Mouse (Mus musculus): ENCODE results near the gene Zbtb38. TPM values are rescaled to one million over a fixed set of nuclear protein-coding genes. Genes with fewer than 3 reads are reported as not detected.

The Zbtb38 gene
- polyA plus RNA-seq, 1 experiment from 2014 or later, result 8.1 TPM

DNA sequence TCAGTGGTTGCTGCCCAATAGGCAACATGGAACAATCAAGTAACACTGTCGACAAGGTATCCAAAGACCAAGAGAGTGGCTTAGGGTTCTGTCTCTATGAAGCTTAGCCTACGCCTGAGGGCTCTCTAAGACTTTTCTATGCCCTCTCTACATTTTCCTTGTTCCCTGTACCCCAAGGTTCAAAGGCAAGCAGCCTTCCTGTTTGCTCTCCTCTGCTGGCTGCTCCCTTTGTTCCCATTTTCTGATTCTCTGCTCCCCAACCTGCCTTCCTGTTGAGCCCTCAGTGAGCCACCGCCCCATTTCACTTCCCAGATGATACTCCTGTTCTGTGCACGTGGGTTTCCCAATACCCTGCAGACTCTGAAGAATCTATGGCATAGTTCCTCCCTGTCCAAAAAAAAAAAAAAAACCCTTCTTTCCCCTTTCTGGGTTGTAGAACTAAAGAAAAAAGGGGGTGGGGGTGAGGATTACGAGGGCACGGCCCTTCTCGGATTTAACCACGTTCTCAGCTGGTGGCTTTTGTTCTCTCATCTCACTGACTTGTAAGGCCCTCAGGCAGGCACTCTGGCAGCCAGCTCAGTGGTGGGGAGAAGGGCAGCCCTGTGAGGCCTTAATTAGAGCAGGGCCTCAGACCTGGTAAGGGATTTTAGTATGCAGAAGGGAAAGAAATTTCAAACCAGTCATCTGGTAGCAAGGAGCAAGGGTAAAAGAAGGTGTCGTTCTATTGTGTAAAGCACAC, 26.9 kb downstream of the Zbtb38 start:
- H3K4me3 ChIP-seq, result 0 out of 2 replicates have a peak overlapping the region, but pooled peaks have one; percentile 11
- H3K27ac ChIP-seq (replicated peaks), result peak overlapping the region; percentile 73
- H3K36me3 ChIP-seq, result no peaks in the 10 kb centered on the region
- WGBS, result 8% methylated on average over 9 of the region's 9 CpGs
- peaks cover 81% of the 10 kb centered on the region for H3K27me3 ChIP-seq (ENCODE audit: low read depth, poor library complexity, severe bottlenecking)
- peaks cover 43% of the 10 kb centered on the region for H3K4me1 ChIP-seq
- DNase-seq (ENCODE audit: low spot score), result peak; percentile 72
- no peaks in the 10 kb centered on the region for H3K9me3 ChIP-seq (replicated peaks)

DNA sequence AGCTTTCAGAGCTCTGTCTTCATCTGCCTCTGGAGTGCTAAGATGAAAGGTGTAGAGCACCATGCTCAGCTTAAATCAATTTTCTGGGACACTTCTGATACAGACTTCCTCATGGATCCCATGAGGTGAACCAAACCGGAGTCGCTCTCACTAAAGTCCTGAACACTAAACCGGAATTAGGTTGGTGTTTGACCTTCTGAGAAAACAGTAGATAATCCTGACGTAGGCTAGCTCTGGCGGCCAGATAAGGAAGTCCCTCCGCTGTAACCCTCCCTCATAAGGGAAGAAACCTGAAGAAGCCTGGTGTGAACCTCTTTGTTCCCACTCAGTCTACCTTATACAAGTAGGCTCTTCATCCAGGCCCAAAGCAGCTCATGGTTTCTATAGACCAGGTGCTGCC, 29.0 kb downstream of the Zbtb38 start:
- 90% methylated on average over 6 of the region's 6 CpGs for WGBS
- no peak overlapping the region for H3K27ac ChIP-seq (replicated peaks)
- H3K4me3 ChIP-seq, result no peak overlapping the region
- H3K9me3 ChIP-seq (replicated peaks), result no peaks in the 10 kb centered on the region
- H3K27me3 ChIP-seq (ENCODE audit: low read depth, poor library complexity, severe bottlenecking), result peaks cover 66% of the 10 kb centered on the region
- peaks cover 58% of the 10 kb centered on the region for H3K4me1 ChIP-seq
- H3K36me3 ChIP-seq, result no peaks in the 10 kb centered on the region
- DNase-seq (ENCODE audit: low spot score), result no peak

DNA sequence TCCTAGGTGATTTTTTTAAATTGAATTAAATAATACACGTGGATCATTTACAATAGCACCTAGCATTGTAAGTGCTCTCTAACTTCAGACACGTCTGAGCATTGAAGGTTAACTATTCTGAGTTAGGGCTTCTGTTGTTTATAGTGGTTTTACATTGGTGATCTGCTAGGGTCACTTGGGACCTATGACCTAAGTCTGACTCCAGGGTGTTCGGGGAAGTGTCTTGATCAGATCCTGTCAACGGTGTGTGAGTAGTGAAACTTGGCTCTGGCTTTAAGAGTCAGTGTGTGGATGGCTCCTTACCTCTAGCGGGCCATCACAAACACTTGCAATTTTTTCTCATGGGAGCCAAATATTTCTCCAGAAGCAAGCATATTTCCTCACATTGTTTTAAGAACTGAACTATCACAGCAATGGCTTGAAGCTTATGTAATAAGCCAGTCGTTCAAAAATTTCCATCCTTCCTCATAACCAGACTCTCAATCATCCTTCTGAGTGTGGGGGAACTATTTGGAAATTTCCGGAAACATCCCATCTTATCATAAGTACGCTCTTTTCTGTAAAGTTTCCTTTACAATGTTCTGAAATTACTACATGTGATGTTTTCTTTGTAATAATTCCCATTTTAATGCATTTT, 31.4 kb downstream of the Zbtb38 start:
- H3K36me3 ChIP-seq, result no peaks in the 10 kb centered on the region
- H3K4me1 ChIP-seq, result peaks cover 42% of the 10 kb centered on the region
- H3K27me3 ChIP-seq (ENCODE audit: low read depth, poor library complexity, severe bottlenecking), result peaks cover 43% of the 10 kb centered on the region
- no peak overlapping the region for H3K27ac ChIP-seq (replicated peaks)
- no peaks in the 10 kb centered on the region for H3K9me3 ChIP-seq (replicated peaks)
- 91% methylated on average over 8 of the region's 8 CpGs for WGBS
- H3K4me3 ChIP-seq, result no peak overlapping the region
- no peak for DNase-seq (ENCODE audit: low spot score)

DNA sequence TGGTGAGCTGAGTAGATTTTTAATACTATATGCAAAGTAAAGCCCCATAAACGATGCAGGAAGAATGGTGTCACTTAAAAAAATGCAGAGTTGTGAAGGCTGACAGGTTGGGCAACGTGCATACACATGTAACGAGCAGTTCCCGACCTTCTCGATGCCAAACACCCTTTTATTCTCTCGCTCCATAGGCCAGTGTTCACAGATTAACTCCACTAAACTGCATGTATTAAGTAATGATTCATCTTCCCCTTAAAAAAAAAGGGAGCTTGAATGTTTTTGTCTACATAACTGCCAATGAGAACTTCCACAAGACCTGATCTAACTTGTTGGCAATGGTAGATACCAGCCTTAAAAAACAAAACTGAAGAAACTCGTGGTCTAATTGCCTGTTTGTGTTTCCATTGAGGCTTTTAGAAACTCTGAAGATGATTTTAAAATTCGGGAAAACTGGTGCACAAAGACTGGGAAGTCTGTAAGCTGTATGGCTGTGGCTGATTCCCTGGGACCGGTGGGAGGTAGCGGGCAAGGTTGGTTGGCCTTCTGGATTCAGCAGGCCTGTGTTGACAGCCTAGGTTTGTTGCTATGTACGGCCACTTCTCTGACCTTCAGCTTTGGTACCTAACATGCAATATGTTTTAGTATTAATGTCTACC, 32.0 kb downstream of the Zbtb38 start:
- H3K4me1 ChIP-seq, result peaks cover 36% of the 10 kb centered on the region
- H3K4me3 ChIP-seq, result peak overlapping the region; percentile 88
- no peak for DNase-seq (ENCODE audit: low spot score)
- no peak overlapping the region for H3K27ac ChIP-seq (replicated peaks)
- H3K36me3 ChIP-seq, result no peaks in the 10 kb centered on the region
- 77% methylated on average over 11 of the region's 11 CpGs for WGBS
- no peaks in the 10 kb centered on the region for H3K9me3 ChIP-seq (replicated peaks)
- H3K27me3 ChIP-seq (ENCODE audit: low read depth, poor library complexity, severe bottlenecking), result peaks cover 43% of the 10 kb centered on the region

DNA sequence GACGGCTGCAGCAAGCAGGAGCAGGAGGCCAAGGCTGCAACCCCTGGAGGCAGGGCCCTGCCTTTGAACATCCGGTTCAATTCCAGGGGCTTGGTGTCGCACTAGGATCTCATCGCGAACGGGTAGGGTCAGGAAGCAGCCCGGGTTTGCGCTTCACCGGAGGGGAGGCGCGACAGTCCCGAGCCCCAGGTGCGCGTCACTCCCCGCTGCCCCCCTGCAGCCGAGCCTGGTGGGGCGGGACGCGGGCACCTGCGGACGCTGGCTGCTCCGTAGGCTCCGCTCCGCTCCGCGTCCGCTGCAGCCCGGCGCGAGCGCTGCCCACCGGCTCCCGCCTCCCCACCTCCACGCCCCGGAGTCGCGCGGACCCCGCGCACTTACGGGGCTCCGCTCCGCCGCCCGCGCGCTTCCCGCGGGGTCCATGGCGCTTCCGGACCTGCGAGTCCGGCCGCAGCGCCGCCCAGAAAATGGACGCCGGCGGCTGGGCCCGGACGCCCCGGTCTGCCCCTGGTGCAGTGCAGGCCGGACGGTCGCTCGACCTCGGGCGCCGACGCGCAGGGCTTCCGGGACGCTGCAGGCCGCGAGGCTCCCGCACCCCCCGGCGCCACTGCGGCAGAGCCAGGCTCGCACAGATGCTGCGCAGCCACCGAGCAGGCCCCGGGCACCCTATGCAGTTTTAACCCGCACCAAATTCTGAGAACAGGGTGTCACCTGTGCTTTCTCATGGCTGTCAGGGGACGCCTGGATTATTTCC, 33.0 kb downstream of the Zbtb38 start:
- DNase-seq (ENCODE audit: low spot score), result peak; percentile 76
- no peaks in the 10 kb centered on the region for H3K36me3 ChIP-seq
- no peaks in the 10 kb centered on the region for H3K9me3 ChIP-seq (replicated peaks)
- peaks cover 25% of the 10 kb centered on the region for H3K4me1 ChIP-seq
- peak overlapping the region; percentile 88 for H3K4me3 ChIP-seq
- H3K27me3 ChIP-seq (ENCODE audit: low read depth, poor library complexity, severe bottlenecking), result peaks cover 37% of the 10 kb centered on the region
- under 1% methylated on average over 85 of the region's 85 CpGs for WGBS
- peak overlapping the region; percentile 97 for H3K27ac ChIP-seq (replicated peaks)

DNA sequence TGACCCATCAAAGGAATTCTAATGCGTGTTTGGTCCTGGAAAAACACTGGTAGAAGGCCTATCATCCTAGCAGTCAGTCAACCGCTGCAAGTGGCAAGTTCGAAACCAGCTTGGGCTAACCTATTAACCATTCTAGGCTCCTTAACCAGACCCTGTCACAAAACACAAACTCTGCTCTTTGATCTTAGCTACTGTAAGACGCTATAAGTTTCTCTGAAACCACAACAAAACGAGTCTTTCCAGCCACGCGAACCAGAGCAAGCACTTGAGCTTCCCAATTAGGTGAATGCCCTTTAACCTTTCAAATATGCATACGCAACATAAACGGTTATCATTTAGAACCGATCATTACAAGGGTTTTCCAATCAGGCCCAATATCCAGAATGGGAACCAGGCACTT, 33.7 kb downstream of the Zbtb38 start:
- peak overlapping the region; percentile 97 for H3K27ac ChIP-seq (replicated peaks)
- H3K4me1 ChIP-seq, result peaks cover 26% of the 10 kb centered on the region
- DNase-seq (ENCODE audit: low spot score), result no peak
- no peaks in the 10 kb centered on the region for H3K9me3 ChIP-seq (replicated peaks)
- peak overlapping the region; percentile 88 for H3K4me3 ChIP-seq
- no peaks in the 10 kb centered on the region for H3K36me3 ChIP-seq
- 68% methylated on average over 10 of the region's 10 CpGs for WGBS
- H3K27me3 ChIP-seq (ENCODE audit: low read depth, poor library complexity, severe bottlenecking), result peaks cover 30% of the 10 kb centered on the region

DNA sequence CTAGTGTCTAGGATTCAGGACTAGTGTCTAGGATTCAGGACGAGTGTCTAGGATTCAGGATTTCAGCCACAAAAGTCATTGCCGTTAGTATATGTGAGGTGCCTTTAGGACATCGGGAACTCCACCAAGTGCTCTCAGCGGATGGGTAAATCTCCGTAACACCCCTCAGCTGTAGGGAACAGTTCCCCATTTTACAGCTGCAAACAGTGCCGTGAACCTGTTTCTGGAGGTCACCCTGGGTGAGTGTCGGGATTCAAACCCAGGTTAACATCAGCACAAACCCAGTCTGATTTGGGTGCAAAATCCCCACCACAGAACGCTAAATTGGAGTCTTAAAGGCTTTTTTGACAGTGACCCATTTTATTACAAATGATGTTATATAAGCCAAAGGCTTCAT, 34.2 kb downstream of the Zbtb38 start:
- Histone ChIP-seq H3K4me1 (peaks cover 27% of the 10 kb centered on the region), H3K27ac (replicated peaks) (no peak overlapping the region), H3K27me3 (ENCODE audit: low read depth, poor library complexity, severe bottlenecking) (peaks cover 25% of the 10 kb centered on the region), H3K4me3 (no peak overlapping the region), H3K9me3 (replicated peaks) (no peaks in the 10 kb centered on the region), H3K36me3 (no peaks in the 10 kb centered on the region)
- DNase-seq (ENCODE audit: low spot score), result no peak
- 94% methylated on average over 8 of the region's 8 CpGs for WGBS

DNA sequence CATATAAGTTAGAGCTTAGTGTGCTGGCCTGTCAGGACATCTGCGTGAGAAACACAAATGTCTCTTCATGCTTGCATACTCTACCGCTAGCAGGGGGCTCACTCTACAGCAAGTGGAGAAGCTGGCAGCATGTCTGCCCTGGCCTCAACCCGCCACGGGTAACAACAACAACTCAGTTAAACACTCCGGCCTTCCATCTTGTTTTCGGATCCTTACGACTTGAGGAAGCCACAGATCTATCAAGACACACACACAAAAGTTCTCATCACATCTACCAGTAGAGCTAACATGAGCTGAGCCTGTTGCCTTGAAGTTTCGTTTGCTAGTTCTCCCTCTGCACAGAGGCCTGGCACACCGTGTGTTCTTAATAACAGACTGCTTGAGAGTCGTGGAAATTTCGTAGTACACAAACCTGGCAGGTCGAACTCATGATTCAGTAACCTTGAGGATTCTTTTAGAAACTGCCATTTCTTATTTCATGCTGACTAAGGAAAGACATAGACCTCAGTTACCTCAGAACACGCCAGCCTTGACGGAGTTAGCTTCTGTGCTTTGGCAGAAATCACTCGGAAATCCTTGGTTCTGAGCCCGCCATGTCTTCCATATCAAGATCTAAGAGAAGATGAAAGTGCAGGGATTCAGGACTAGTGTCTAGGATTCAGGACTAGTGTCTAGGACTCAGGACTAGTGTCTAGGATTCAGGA, 34.8 kb downstream of the Zbtb38 start:
- Histone ChIP-seq H3K4me1 (peaks cover 27% of the 10 kb centered on the region), H3K4me3 (no peak overlapping the region), H3K9me3 (replicated peaks) (no peaks in the 10 kb centered on the region), H3K36me3 (no peaks in the 10 kb centered on the region), H3K27ac (replicated peaks) (no peak overlapping the region), H3K27me3 (ENCODE audit: low read depth, poor library complexity, severe bottlenecking) (peaks cover 21% of the 10 kb centered on the region)
- WGBS, result 96% methylated on average over 16 of the region's 16 CpGs
- no peak for DNase-seq (ENCODE audit: low spot score)

DNA sequence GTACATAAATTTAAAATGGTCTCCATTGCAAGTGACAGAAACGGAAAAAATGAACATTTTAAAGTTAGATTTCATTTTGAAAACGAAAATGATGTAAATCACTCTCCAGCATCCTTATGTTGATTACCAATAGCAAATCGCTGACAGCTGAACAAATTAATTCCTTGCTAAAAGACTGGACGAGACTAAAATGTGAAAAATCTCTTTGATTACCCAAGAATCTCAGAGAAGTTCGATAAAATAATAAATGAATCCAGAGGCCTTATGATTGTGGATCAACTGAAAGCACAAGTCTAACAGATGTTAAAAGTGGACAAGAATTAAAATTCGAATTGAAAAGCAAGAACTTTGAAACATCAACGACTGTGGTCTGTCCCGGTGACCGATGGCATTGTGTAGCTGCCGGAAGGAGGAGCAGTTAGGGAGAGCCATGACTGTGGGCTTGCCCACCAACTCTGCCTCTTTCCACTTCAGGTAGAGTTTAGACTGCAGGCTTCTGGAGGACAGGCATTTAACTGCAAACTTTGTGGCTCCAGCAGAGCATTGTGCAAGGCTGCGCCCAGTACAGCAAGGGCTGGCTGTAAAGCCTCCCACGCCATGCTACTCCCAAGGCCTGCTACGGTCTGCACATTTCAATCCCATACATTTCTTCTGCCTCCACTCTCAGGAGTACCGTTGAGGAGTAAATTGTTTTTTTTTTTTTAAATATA, 35.7 kb downstream of the Zbtb38 start:
- no peak overlapping the region for H3K27ac ChIP-seq (replicated peaks)
- no peak overlapping the region for H3K4me3 ChIP-seq
- H3K27me3 ChIP-seq (ENCODE audit: low read depth, poor library complexity, severe bottlenecking), result peaks cover 16% of the 10 kb centered on the region
- DNase-seq (ENCODE audit: low spot score), result no peak
- H3K36me3 ChIP-seq, result no peaks in the 10 kb centered on the region
- no peaks in the 10 kb centered on the region for H3K9me3 ChIP-seq (replicated peaks)
- WGBS, result 91% methylated on average over 14 of the region's 14 CpGs
- peaks cover 27% of the 10 kb centered on the region for H3K4me1 ChIP-seq

DNA sequence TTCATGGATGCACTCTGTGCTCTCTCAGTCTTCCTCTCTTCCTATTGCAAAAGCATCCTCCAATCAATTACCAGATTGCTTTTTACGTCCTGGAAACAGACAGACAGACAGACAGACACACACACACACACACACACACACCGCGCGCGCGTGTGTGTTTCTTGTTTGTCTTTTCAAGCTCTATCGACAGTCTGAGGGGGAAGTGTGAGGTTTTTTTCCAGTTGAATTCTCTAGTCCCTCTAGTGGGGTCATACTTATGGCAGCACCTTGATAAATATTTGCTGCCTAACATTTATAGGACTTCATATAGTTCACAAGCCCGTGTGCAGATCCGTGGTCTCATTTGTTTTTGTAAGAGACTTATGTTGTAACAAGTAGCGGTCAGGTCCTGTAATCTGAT, 36.5 kb downstream of the Zbtb38 start:
- no peak overlapping the region for H3K4me3 ChIP-seq

DNA sequence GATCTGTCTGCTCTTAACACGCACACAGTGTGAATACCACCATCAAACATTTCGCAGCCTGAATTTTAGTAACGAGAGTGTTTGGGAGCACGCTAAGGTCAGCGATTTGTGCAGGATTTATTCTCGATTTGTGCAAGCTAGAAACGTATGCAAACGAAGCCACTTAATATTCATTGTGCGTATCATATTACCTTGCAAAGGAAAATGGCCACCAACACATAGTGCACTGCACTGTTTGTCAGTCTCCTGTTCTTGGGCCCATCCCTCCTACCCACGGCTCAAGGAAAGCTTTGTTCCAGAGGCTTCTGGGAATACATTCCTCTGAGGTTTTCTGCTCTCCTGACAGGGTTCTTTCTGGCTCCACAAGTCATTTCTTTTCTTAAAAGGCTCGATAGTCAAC, 37.5 kb downstream of the Zbtb38 start:
- Histone ChIP-seq H3K27me3 (ENCODE audit: low read depth, poor library complexity, severe bottlenecking) (no peaks in the 10 kb centered on the region), H3K9me3 (replicated peaks) (no peaks in the 10 kb centered on the region), H3K4me3 (no peak overlapping the region), H3K27ac (replicated peaks) (no peak overlapping the region), H3K4me1 (peaks cover 21% of the 10 kb centered on the region), H3K36me3 (no peaks in the 10 kb centered on the region)
- DNase-seq (ENCODE audit: low spot score), result no peak
- 85% methylated on average over 11 of the region's 11 CpGs for WGBS

More for the DNA sequence above, 36.5 kb downstream of the Zbtb38 start:
- peaks cover 8% of the 10 kb centered on the region for H3K27me3 ChIP-seq (ENCODE audit: low read depth, poor library complexity, severe bottlenecking)
- H3K4me1 ChIP-seq, result peaks cover 27% of the 10 kb centered on the region
- DNase-seq (ENCODE audit: low spot score), result no peak
- H3K27ac ChIP-seq (replicated peaks), result no peak overlapping the region
- 94% methylated on average over 10 of the region's 10 CpGs for WGBS
- no peaks in the 10 kb centered on the region for H3K9me3 ChIP-seq (replicated peaks)
- no peaks in the 10 kb centered on the region for H3K36me3 ChIP-seq

Measured in midbrain, embryonic 10.5 days (tissue).